Mouse (Mus musculus) lung, postnatal 25 days (tissue): Measurements from ENCODE around the gene Bcl3.

Source experiments
- DNase-seq: peaks from one replicate; pipeline ENCODE4 v3.0.0; 2022; ENCODE audit warnings: low spot score

The Bcl3 gene

DNA sequence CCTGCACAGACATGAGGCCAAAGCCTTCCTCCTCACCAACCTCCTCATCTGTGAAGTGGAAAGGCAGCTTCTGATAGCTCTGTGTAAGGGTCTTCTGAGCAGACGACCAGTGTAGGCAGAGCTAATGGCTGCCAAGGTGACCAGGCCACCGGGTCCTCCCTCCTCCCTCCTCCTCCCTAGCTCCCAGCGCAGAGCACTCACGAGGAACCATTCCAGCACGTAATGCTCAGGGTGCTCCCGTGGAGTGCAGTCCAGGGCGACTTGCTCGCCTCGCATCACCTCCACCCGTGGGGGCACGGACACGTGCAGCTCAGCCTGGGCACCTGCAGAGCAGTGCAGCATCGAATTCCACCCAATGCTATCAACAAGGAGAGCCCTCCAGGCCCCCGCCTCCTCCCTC lies 54.3 kb downstream of the Bcl3 start:
- no peak for DNase-seq

DNA sequence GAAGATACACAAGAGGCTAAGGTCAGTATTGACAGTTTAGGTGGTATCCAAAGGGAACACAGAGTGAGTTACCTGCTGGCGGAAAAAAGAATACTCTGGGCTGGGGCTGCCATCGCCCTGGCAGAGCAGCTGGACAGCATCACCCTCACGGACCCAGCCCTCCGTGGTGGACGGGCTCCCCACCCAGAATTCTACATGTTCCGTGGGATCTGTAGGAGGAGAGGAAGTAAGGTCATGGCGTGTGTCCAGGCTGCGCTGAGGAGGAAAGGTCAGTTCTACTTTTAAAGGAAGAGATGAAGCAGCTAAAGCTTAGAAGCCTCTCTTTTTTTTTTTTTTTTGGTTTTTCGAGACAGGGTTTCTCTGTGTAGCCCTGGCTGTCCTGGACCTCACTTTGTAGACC lies 58.0 kb downstream of the Bcl3 start:
- DNase-seq, result no peak

DNA sequence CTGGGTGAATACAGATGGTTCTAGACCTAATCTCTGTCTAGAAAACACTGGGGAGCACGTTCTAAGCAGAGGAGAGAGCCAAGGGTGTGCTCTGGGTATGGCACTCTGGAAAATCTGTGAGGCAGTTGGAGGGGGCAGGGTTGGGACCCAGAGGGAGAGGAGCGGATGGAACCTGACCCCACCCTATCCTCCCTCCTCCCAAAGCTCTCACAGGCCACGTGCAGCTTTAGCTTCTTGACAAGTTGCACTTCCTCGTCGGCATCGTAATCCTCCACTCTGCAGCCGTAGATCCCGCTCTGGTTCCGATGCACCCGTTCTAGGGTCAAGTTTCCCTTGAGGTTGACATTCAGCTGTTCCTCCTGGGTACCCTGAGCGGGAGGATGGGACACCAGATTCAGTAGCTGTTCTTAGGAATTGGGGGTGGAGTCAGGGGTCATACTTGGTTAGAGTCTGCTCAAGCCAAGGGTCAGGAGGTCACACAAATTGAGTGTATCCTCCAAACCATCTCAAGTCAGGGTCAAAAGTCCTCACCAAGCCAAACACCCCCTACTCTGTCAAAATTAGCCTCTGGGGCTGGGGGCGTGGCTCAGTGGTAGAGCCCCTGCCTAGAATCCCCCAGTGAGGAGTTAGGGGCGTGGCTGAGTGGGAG lies 58.6 kb downstream of the Bcl3 start:
- DNase-seq, result peak; percentile 61

GRCm38 (mm10) chr7:19762283-19762682 lies 60.3 kb downstream of the Bcl3 start:
- DNase-seq, result no peak

- DNase-seq, result no peak
Observed at GRCm38 (mm10) chr7:19760021-19760420, 62.5 kb downstream of the Bcl3 start.

- DNase-seq, result no peak
Observed at GRCm38 (mm10) chr7:19758623-19759022, 63.9 kb downstream of the Bcl3 start.
